Mouse (Mus musculus): ENCODE measurements at regions not wholly inside any gene's neighbourhood (a gene's known extent, or its start where the extent isn't known, plus 50 kb on each side); places are given as distances from the start of the nearest gene placed in this dataset.

DNA sequence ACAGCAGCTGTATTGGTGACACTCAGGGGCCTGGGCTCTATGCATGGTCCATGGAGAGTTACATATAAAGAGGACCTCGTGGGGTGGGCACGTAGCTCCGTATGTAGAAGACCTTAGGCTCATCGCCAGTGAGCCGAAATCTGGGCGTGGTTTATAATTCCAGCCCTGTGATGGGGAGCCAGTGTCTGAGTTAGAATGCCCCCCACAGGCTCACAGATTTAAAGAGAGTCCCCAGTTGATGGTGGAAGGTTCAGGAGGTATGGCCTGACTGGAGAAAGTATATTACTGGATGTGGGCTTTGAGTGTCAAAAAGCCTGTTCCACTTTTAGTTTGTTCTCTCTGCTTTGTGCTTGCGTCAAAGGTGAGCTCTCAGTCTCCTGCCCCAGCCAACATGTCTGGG lies 54.8 kb downstream of the 1700122O11Rik start:
- H3K27ac ChIP-seq (replicated peaks): no peak overlapping the region
- H3K4me3 ChIP-seq (ENCODE audit: low read depth, low read length): no peak overlapping the region
- ATAC-seq (ENCODE audit: low FRiP score, low TSS enrichment) (no peak), DNase-seq (ENCODE audit: low spot score) (no peak)
- H3K36me3 ChIP-seq (ENCODE audit: control insufficient read depth, insufficient read depth, low read length): no peaks in the 10 kb centered on the region
- no peak overlapping the region for H3K4me2 ChIP-seq (replicated peaks; ENCODE audit: low read depth)
- no peaks in the 10 kb centered on the region for H3K4me1 ChIP-seq (replicated peaks; ENCODE audit: control insufficient read depth, insufficient read depth)
- no peak for TF ChIP-seq EP300 (optimal IDR thresholded peaks at IDR 0.05)
- no peak for TF ChIP-seq CTCF (IDR thresholded peaks at IDR 0.05; ENCODE audit: low read depth)
- no peaks in the 10 kb centered on the region for H3K9me3 ChIP-seq (ENCODE audit: control insufficient read depth, low read length)
- H3K27me3 ChIP-seq (ENCODE audit: control insufficient read depth, insufficient read depth, low read length): no peaks in the 10 kb centered on the region
- 81% methylated on average over 7 of the region's 7 CpGs for WGBS
- H3K9ac ChIP-seq (ENCODE audit: low read length): no peak overlapping the region

DNA sequence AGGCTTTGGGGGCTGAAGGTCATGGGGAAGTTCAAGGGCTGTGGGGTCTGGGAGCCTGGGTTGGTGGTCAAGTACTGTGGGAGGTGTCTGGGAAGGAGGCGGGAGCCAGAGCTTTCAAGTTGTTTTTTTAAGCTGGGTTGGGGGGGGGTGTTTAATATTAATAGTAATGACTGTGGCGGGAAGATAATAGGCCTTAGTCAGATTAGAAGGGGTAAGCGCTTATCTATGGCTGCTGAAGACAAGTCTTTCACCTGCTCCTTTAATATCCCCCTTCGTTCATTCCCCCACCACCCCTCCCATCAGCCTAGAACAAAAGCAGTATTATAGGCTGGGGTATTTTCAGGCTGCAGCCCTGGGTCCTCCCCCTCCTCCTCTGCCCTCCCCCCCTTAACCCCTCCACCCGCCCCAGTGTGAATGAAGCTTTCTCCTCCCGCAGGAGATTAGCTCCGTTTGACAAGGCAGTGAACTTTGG lies 56.5 kb downstream of the 1700122O11Rik start:
- DNase-seq (ENCODE audit: low spot score) (no peak), ATAC-seq (ENCODE audit: low FRiP score, low TSS enrichment) (no peak)
- 40% methylated on average over 7 of the region's 7 CpGs for WGBS

DNA sequence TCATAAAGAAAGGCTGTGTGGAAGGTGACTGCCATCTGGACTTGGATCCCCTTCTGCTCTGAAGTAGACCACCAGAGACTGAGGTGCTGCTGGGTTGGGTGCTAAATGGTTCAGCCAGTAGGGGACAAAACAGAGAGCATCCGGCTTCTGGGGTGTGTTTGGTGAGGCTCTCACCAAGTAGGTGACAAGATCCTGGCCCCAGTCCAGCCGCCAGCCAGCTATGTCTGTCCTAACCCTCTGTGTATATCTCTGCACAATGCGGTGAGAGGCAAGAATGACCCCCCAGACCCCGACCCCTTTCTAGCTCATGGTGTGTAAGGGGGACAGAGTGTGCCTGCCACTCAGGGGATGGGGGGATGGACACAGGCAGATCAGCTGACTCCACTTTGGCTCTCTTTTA lies 54.8 kb upstream of the Foxp4 start:
- no peak for ATAC-seq (ENCODE audit: low FRiP score, low TSS enrichment)
- H3K9ac ChIP-seq (ENCODE audit: low read length): no peak overlapping the region
- no peak overlapping the region for H3K4me2 ChIP-seq (replicated peaks; ENCODE audit: low read depth)
- no peaks in the 10 kb centered on the region for H3K9me3 ChIP-seq (ENCODE audit: control insufficient read depth, low read length)
- H3K27me3 ChIP-seq (ENCODE audit: control insufficient read depth, insufficient read depth, low read length): no peaks in the 10 kb centered on the region
- no peak for DNase-seq (ENCODE audit: low spot score)
- 42% methylated on average over 4 of the region's 4 CpGs for WGBS
- no peak overlapping the region for H3K27ac ChIP-seq (replicated peaks)
- no peak overlapping the region for H3K4me3 ChIP-seq (ENCODE audit: low read depth, low read length)
- H3K36me3 ChIP-seq (ENCODE audit: control insufficient read depth, insufficient read depth, low read length): no peaks in the 10 kb centered on the region
- TF ChIP-seq EP300 (optimal IDR thresholded peaks at IDR 0.05) (no peak), CTCF (IDR thresholded peaks at IDR 0.05; ENCODE audit: low read depth) (no peak)
- peaks cover 9% of the 10 kb centered on the region for H3K4me1 ChIP-seq (replicated peaks; ENCODE audit: control insufficient read depth, insufficient read depth)

More for the DNA sequence above, 56.5 kb downstream of the 1700122O11Rik start:
- Histone ChIP-seq H3K36me3 (ENCODE audit: control insufficient read depth, insufficient read depth, low read length) (no peaks in the 10 kb centered on the region), H3K4me2 (replicated peaks; ENCODE audit: low read depth) (no peak overlapping the region), H3K27ac (replicated peaks) (no peak overlapping the region), H3K9ac (ENCODE audit: low read length) (no peak overlapping the region), H3K27me3 (ENCODE audit: control insufficient read depth, insufficient read depth, low read length) (no peaks in the 10 kb centered on the region), H3K4me1 (replicated peaks; ENCODE audit: control insufficient read depth, insufficient read depth) (no peaks in the 10 kb centered on the region; the same call in 1 of the 2 replicates), H3K9me3 (ENCODE audit: control insufficient read depth, low read length) (no peaks in the 10 kb centered on the region), H3K4me3 (ENCODE audit: low read depth, low read length) (no peak overlapping the region)
- TF ChIP-seq EP300 (optimal IDR thresholded peaks at IDR 0.05) (no peak), CTCF (IDR thresholded peaks at IDR 0.05; ENCODE audit: low read depth) (no peak)

GRCm38 (mm10) chr17:47978404-47979030 lies 54.1 kb upstream of the Foxp4 start:
- Histone ChIP-seq H3K27ac (replicated peaks) (no peak overlapping the region), H3K36me3 (ENCODE audit: control insufficient read depth, insufficient read depth, low read length) (no peaks in the 10 kb centered on the region), H3K9me3 (ENCODE audit: control insufficient read depth, low read length) (no peaks in the 10 kb centered on the region), H3K4me1 (replicated peaks; ENCODE audit: control insufficient read depth, insufficient read depth) (peaks cover 12% of the 10 kb centered on the region), H3K4me2 (replicated peaks; ENCODE audit: low read depth) (no peak overlapping the region), H3K4me3 (ENCODE audit: low read depth, low read length) (no peak overlapping the region), H3K27me3 (ENCODE audit: control insufficient read depth, insufficient read depth, low read length) (no peaks in the 10 kb centered on the region), H3K9ac (ENCODE audit: low read length) (no peak overlapping the region)
- TF ChIP-seq EP300 (optimal IDR thresholded peaks at IDR 0.05) (no peak), CTCF (IDR thresholded peaks at IDR 0.05; ENCODE audit: low read depth) (no peak)
- ATAC-seq (ENCODE audit: low FRiP score, low TSS enrichment) (no peak), DNase-seq (ENCODE audit: low spot score) (no peak)
- 35% methylated on average over 9 of the region's 9 CpGs for WGBS

DNA sequence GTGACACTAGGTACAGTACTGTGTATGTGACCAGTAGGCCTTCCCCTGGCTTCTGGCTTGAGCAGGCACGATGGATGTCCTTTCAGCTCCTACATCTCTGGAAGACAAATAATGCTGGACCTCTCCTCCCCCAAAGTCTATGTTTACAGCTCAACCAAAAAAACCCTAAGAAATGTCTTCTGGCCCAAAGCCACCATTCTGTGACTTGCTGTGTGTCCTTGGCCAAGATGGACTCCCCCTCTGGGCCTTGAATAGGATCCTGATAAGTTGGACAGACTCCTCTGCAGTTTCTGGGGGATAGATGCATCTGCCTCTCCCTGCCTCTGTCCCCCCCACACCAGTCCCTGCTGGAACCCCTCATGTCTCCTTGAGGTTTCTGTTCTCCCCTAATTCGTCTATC lies 53.6 kb upstream of the Foxp4 start:
- ATAC-seq (ENCODE audit: low FRiP score, low TSS enrichment) (no peak), DNase-seq (ENCODE audit: low spot score) (no peak)
- 52% methylated on average over 2 of the region's 2 CpGs for WGBS
- Histone ChIP-seq H3K27ac (replicated peaks) (no peak overlapping the region), H3K4me3 (ENCODE audit: low read depth, low read length) (no peak overlapping the region), H3K27me3 (ENCODE audit: control insufficient read depth, insufficient read depth, low read length) (no peaks in the 10 kb centered on the region), H3K9me3 (ENCODE audit: control insufficient read depth, low read length) (no peaks in the 10 kb centered on the region), H3K4me2 (replicated peaks; ENCODE audit: low read depth) (no peak overlapping the region), H3K36me3 (ENCODE audit: control insufficient read depth, insufficient read depth, low read length) (no peaks in the 10 kb centered on the region), H3K9ac (ENCODE audit: low read length) (no peak overlapping the region), H3K4me1 (replicated peaks; ENCODE audit: control insufficient read depth, insufficient read depth) (peaks cover 12% of the 10 kb centered on the region)
- TF ChIP-seq CTCF (IDR thresholded peaks at IDR 0.05; ENCODE audit: low read depth) (no peak), EP300 (optimal IDR thresholded peaks at IDR 0.05) (no peak)

DNA sequence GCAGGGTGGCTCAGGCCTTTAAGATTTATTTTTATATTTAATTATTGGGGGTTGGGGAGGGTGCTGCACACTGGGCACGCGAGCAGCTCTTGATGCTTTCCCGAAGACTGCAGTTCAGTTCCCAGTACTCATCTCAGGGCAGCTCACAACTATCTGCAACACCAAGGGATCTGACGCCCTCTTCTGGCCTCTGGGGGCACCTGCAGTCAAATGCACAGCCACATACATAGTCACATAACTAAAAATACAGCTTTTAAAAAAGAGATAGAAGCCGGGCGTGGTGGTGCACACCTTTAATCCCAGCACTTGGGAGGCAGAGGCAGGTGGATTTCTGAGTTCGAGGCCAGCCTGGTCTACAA lies 52.5 kb upstream of the Foxp4 start:
- Histone ChIP-seq H3K27ac (replicated peaks) (peak overlapping the region; percentile 76), H3K27me3 (ENCODE audit: control insufficient read depth, insufficient read depth, low read length) (no peaks in the 10 kb centered on the region), H3K4me1 (replicated peaks; ENCODE audit: control insufficient read depth, insufficient read depth) (peaks cover 12% of the 10 kb centered on the region), H3K9me3 (ENCODE audit: control insufficient read depth, low read length) (no peaks in the 10 kb centered on the region), H3K4me3 (ENCODE audit: low read depth, low read length) (no peak overlapping the region), H3K36me3 (ENCODE audit: control insufficient read depth, insufficient read depth, low read length) (no peaks in the 10 kb centered on the region), H3K4me2 (replicated peaks; ENCODE audit: low read depth) (no peak overlapping the region), H3K9ac (ENCODE audit: low read length) (no peak overlapping the region)
- ATAC-seq (ENCODE audit: low FRiP score, low TSS enrichment): no peak
- 92% methylated on average over 7 of the region's 7 CpGs for WGBS
- DNase-seq (ENCODE audit: low spot score): no peak
- TF ChIP-seq CTCF (IDR thresholded peaks at IDR 0.05; ENCODE audit: low read depth) (peak; percentile 50), EP300 (optimal IDR thresholded peaks at IDR 0.05) (no peak)
